Mouse (Mus musculus): ENCODE measurements at regions not wholly inside any gene's neighbourhood (a gene's known extent, or its start where the extent isn't known, plus 50 kb on each side); places are given as distances from the start of the nearest gene placed in this dataset.

- intact Hi-C loops (cut with DNase I) = no loop called here
These were observed 55.7 kb upstream of the Emb start for GRCm38 (mm10) chr13:117152655-117153054.

- intact Hi-C loops (cut with DNase I) = no loop called here
These were observed 64.5 kb upstream of the Emb start for GRCm38 (mm10) chr13:117143828-117144227.

- intact Hi-C loops (cut with DNase I) = no loop called here
These were observed 65.1 kb upstream of the Emb start for GRCm38 (mm10) chr13:117143255-117143654.

GRCm38 (mm10) chr13:117134352-117134751, 74.0 kb upstream of the Emb start:
- intact Hi-C loops (cut with DNase I) = loop anchor here (10.0 kb wide), 1 partner anchor 200 kb away; no protein-coding TSS in a partner anchor

- intact Hi-C loops (cut with DNase I) = loop anchor here (10.0 kb wide), 1 partner anchor 197 kb away; no protein-coding TSS in a partner anchor
These were observed 76.2 kb upstream of the Emb start for GRCm38 (mm10) chr13:117132123-117132522.

GRCm38 (mm10) chr13:117127813-117128549, 80.4 kb upstream of the Emb start:
- intact Hi-C loops (cut with DNase I) = no loop called here

GRCm38 (mm10) chr13:117127116-117127728, 81.1 kb upstream of the Emb start:
- intact Hi-C loops (cut with DNase I) = no loop called here

- intact Hi-C loops (cut with DNase I) = no loop called here
These were observed 88.7 kb upstream of the Emb start for GRCm38 (mm10) chr13:117119636-117120035.

- intact Hi-C loops (cut with DNase I) = no loop called here
These were observed 89.5 kb upstream of the Parp8 start for GRCm38 (mm10) chr13:117114797-117115196.

GRCm38 (mm10) chr13:117112424-117112823, 87.1 kb upstream of the Parp8 start:
- intact Hi-C loops (cut with DNase I) = no loop called here

- intact Hi-C loops (cut with DNase I) = no loop called here
These were observed 79.9 kb upstream of the Parp8 start for GRCm38 (mm10) chr13:117105151-117105660.

GRCm38 (mm10) chr13:117094773-117095172, 69.4 kb upstream of the Parp8 start:
- intact Hi-C loops (cut with DNase I) = no loop called here

GRCm38 (mm10) chr13:117088629-117089028, 63.3 kb upstream of the Parp8 start:
- intact Hi-C loops (cut with DNase I) = no loop called here

GRCm38 (mm10) chr13:117082758-117083157, 57.4 kb upstream of the Parp8 start:
- intact Hi-C loops (cut with DNase I) = no loop called here

GRCm38 (mm10) chr13:117079316-117079715, 54.0 kb upstream of the Parp8 start:
- intact Hi-C loops (cut with DNase I) = no loop called here

Data from adrenal gland (tissue).